Mouse (Mus musculus): ENCODE measurements at regions not wholly inside any gene's neighbourhood (a gene's known extent, or its start where the extent isn't known, plus 50 kb on each side); places are given as distances from the start of the nearest gene placed in this dataset.

- DNase-seq (ENCODE audit: low spot score) (peak; percentile 82), ATAC-seq (ENCODE audit: low FRiP score) (peak; percentile 76; the same call in 1 of the 2 replicates)
- Histone ChIP-seq H3K4me1 (ENCODE audit: insufficient read depth, low read length) (no peaks in the 10 kb centered on the region), H3K4me2 (ENCODE audit: low read depth, low read length, poor library complexity, severe bottlenecking) (peak overlapping the region; percentile 64), H3K4me3 (ENCODE audit: low read depth, low read length) (peak overlapping the region; percentile 37), H3K27me3 (ENCODE audit: insufficient read depth, low read length) (no peaks in the 10 kb centered on the region), H3K9ac (replicated peaks; ENCODE audit: low read length, poor library complexity, severe bottlenecking) (peak overlapping the region; percentile 42; the same call in 1 of the 2 replicates), H3K36me3 (ENCODE audit: insufficient read depth, low read length) (no peaks in the 10 kb centered on the region), H3K9me3 (ENCODE audit: low read length) (no peaks in the 10 kb centered on the region), H3K27ac (ENCODE audit: low read depth, low read length) (peak overlapping the region; percentile 21; the same call in 1 of the 2 replicates)
- peak; percentile 77 for TF ChIP-seq CTCF (IDR thresholded peaks at IDR 0.05)
- WGBS = 2% methylated on average over 21 of the region's 21 CpGs
Observed at GRCm38 (mm10) chr7:84749434-84750301, 59.9 kb upstream of the Zfand6 start.

GRCm38 (mm10) chr7:84747847-84748246 lies 58.1 kb upstream of the Zfand6 start:
- no peak overlapping the region for H3K9ac ChIP-seq (replicated peaks; ENCODE audit: low read length, poor library complexity, severe bottlenecking)
- H3K27me3 ChIP-seq (ENCODE audit: insufficient read depth, low read length) = no peaks in the 10 kb centered on the region
- no peak overlapping the region for H3K27ac ChIP-seq (ENCODE audit: low read depth, low read length)
- ATAC-seq (ENCODE audit: low FRiP score) (no peak), DNase-seq (ENCODE audit: low spot score) (no peak)
- WGBS = 68% methylated on average over 1 of the region's 1 CpGs
- no peak overlapping the region for H3K4me2 ChIP-seq (ENCODE audit: low read depth, low read length, poor library complexity, severe bottlenecking)
- no peaks in the 10 kb centered on the region for H3K4me1 ChIP-seq (ENCODE audit: insufficient read depth, low read length)
- no peaks in the 10 kb centered on the region for H3K36me3 ChIP-seq (ENCODE audit: insufficient read depth, low read length)
- H3K9me3 ChIP-seq (ENCODE audit: low read length) = no peaks in the 10 kb centered on the region
- H3K4me3 ChIP-seq (ENCODE audit: low read depth, low read length) = no peak overlapping the region
- no peak for TF ChIP-seq CTCF (IDR thresholded peaks at IDR 0.05)

- DNase-seq (ENCODE audit: low spot score) (no peak), ATAC-seq (ENCODE audit: low FRiP score) (no peak)
- Histone ChIP-seq H3K9ac (replicated peaks; ENCODE audit: low read length, poor library complexity, severe bottlenecking) (no peak overlapping the region), H3K4me2 (ENCODE audit: low read depth, low read length, poor library complexity, severe bottlenecking) (no peak overlapping the region), H3K9me3 (ENCODE audit: low read length) (no peaks in the 10 kb centered on the region), H3K4me3 (ENCODE audit: low read depth, low read length) (no peak overlapping the region), H3K36me3 (ENCODE audit: insufficient read depth, low read length) (no peaks in the 10 kb centered on the region), H3K27ac (ENCODE audit: low read depth, low read length) (no peak overlapping the region), H3K4me1 (ENCODE audit: insufficient read depth, low read length) (no peaks in the 10 kb centered on the region), H3K27me3 (ENCODE audit: insufficient read depth, low read length) (no peaks in the 10 kb centered on the region)
- TF ChIP-seq CTCF (IDR thresholded peaks at IDR 0.05) = no peak
- WGBS = 95% methylated on average over 5 of the region's 5 CpGs
Observed at GRCm38 (mm10) chr7:84744321-84745070, 54.7 kb upstream of the Zfand6 start.

GRCm38 (mm10) chr7:84739965-84740390 lies 50.2 kb upstream of the Zfand6 start:
- no peaks in the 10 kb centered on the region for H3K9me3 ChIP-seq (ENCODE audit: low read length)
- no peaks in the 10 kb centered on the region for H3K36me3 ChIP-seq (ENCODE audit: insufficient read depth, low read length)
- H3K4me3 ChIP-seq (ENCODE audit: low read depth, low read length) = no peak overlapping the region
- no peak overlapping the region for H3K4me2 ChIP-seq (ENCODE audit: low read depth, low read length, poor library complexity, severe bottlenecking)
- H3K27me3 ChIP-seq (ENCODE audit: insufficient read depth, low read length) = no peaks in the 10 kb centered on the region
- H3K27ac ChIP-seq (ENCODE audit: low read depth, low read length) = no peak overlapping the region
- ATAC-seq (ENCODE audit: low FRiP score) (no peak), DNase-seq (ENCODE audit: low spot score) (peak; percentile 70)
- WGBS = 24% methylated on average over 2 of the region's 2 CpGs
- H3K4me1 ChIP-seq (ENCODE audit: insufficient read depth, low read length) = no peaks in the 10 kb centered on the region
- H3K9ac ChIP-seq (replicated peaks; ENCODE audit: low read length, poor library complexity, severe bottlenecking) = no peak overlapping the region
- TF ChIP-seq CTCF (IDR thresholded peaks at IDR 0.05) = peak; percentile 62

All from midbrain, postnatal 0 days (tissue).